Mouse (Mus musculus): ENCODE data around the gene Arhgef18.

DNA sequence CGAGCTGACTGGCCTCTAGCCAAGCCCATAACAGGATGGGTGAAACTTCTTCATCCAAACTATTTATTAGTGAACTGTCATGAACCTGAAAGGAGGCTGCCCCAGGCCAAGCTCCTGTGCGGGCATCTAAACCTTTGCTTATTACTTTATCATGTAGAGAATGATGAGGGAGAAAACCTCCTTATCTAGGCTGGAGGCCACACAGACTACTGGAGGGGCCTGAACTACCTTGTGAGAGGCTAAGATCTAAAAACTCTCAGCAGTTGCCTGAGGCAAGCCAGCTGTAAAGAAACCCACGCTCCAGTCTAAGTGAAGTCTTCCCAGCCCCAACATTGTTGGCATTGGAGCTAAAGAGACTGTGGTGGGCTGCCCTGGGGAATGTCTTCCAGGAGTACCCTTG is 14.6 kb downstream of the Arhgef18 start:
- TF ChIP-seq POLR2A (IDR thresholded peaks at IDR 0.05; ENCODE audit: low read depth, low read length): no peak
- TF ChIP-seq CTCF (IDR thresholded peaks at IDR 0.05; ENCODE audit: borderline replicate concordance, insufficient read depth, low read length): no peak

Data from embryonic fibroblast, embryonic 13.5 days (primary cell).